Mouse (Mus musculus) cortical plate, adult 2 months (tissue): ENCODE measurements around the gene Ccnb1ip1.

Source experiments
- CTCF ChIP-seq: fragments of 200-500 bp; IDR thresholded peaks from 2 replicates; pipeline ENCODE4 v1.5.1; 2011; ENCODE audit warnings: mild to moderate bottlenecking, control low read depth, low read length; ENCODE audit not compliant: insufficient read depth; ENCODE audit errors: extremely low read depth
- POLR2A ChIP-seq: fragments of 200-500 bp; IDR thresholded peaks from 2 replicates; pipeline ENCODE4 v1.6.1; 2011; ENCODE audit warnings: mild to moderate bottlenecking, low read length, control low read depth; ENCODE audit not compliant: insufficient read depth; ENCODE audit errors: extremely low read depth

GRCm38 (mm10) chr14:50765736-50766135, 41.8 kb downstream of the Ccnb1ip1 start:
- no peak for TF ChIP-seq CTCF
- TF ChIP-seq POLR2A, result no peak
